Mouse (Mus musculus): ENCODE data around the gene Pbx1. TPM values are rescaled to one million over a fixed set of nuclear protein-coding genes. Genes with fewer than 3 reads are reported as not detected.

Pbx1 gene
- polyA plus RNA-seq, 1 experiment = 11.0 TPM

DNA sequence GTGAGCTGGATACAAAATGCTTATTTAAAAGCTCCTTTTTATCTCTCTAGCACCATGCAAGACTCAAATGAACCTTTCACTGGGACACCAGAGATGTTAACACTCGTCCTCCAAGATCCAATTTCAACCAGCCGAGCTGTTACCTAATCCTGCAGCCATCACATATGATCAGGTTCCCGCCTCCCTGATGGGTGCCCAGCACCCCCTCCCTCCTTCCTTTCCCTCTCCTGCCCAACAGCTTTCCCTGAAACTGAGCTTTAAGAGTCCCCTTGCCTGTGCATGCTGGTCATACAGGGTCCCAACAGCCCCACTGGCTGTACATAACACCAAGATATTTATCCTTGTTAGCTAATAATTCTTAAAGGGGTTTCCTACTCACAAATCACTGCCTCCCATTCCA, 218.5 kb downstream of the Pbx1 start:
- TF ChIP-seq POLR2A (IDR thresholded peaks at IDR 0.05; ENCODE audit: low read depth, low read length) (no peak), CTCF (IDR thresholded peaks at IDR 0.05; ENCODE audit: extremely low read depth, insufficient read length, insufficient replicate concordance, low read depth, low read length) (no peak)
- WGBS = 72% methylated on average over 3 of the region's 3 CpGs
- Histone ChIP-seq H3K36me3 (ENCODE audit: control insufficient read depth, insufficient read depth, low read length) (peaks cover 3% of the 10 kb centered on the region; the same call in 1 of the 2 replicates), H3K27ac (ENCODE audit: insufficient read depth, low read depth, low read length) (no peak overlapping the region), H3K4me1 (ENCODE audit: control insufficient read depth, insufficient read depth, insufficient read length, low read length) (no peaks in the 10 kb centered on the region), H3K4me3 (ENCODE audit: low read depth, low read length) (no peak overlapping the region), H3K27me3 (ENCODE audit: control insufficient read depth, insufficient read depth, low read length) (no peaks in the 10 kb centered on the region)

DNA sequence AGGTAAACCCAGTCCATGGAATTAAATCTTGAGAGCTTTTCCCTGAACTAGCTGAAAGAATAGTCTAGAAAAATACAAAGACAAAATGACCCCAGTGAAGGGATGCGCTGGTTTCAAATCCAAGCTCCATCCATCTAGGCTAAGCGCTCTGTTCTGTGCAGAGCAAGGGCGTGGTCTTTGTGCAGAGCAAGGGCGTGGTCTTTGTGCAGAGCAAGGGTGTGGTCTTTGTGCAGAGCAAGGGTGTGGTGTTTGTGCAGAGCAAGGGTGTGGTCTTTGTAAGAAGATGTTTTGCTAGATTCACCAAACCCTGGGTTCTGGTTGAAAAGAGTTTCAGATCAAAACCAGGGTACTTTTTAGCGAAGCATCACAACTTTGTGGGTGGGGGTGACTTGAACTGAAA, 221.7 kb downstream of the Pbx1 start:
- TF ChIP-seq CTCF (IDR thresholded peaks at IDR 0.05; ENCODE audit: extremely low read depth, insufficient read length, insufficient replicate concordance, low read depth, low read length) (no peak), POLR2A (IDR thresholded peaks at IDR 0.05; ENCODE audit: low read depth, low read length) (no peak)
- 95% methylated on average over 5 of the region's 5 CpGs for WGBS

DNA sequence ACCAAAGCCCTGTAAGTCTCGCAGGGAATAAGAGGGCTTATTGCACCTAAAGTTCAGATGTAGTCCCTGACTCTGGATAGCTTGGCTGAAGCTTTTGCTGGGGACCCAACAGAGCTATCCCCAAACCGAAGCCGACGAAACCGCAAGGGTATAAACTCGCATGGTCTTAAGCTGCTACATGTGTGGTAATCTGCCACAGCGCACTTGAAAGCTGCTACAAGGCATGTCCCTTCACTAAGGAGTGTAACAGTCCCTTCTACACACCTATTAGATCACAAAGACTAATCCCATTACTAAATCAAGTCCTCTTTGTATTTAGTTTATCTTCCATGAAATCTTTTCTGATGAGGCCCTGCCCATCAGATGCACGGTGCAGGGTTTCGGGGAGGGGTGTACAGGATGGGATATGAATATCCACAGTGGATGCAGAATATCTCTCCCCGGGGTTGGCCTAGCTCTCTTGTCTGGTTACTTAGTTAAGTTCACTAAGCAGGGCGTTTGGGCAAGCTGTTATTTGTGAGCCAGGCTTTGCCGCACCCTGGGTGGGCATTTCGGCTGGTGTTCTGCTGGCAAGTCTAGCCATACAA, 231.4 kb downstream of the Pbx1 start:
- no peak for TF ChIP-seq CTCF (IDR thresholded peaks at IDR 0.05; ENCODE audit: extremely low read depth, insufficient read length, insufficient replicate concordance, low read depth, low read length)
- no peak for TF ChIP-seq POLR2A (IDR thresholded peaks at IDR 0.05; ENCODE audit: low read depth, low read length)
- Histone ChIP-seq H3K4me3 (ENCODE audit: low read depth, low read length) (no peak overlapping the region), H3K27me3 (ENCODE audit: control insufficient read depth, insufficient read depth, low read length) (no peaks in the 10 kb centered on the region), H3K36me3 (ENCODE audit: control insufficient read depth, insufficient read depth, low read length) (peaks cover 14% of the 10 kb centered on the region), H3K4me1 (ENCODE audit: control insufficient read depth, insufficient read depth, insufficient read length, low read length) (no peaks in the 10 kb centered on the region), H3K27ac (ENCODE audit: insufficient read depth, low read depth, low read length) (no peak overlapping the region)
- 95% methylated on average over 13 of the region's 13 CpGs for WGBS

More for the DNA sequence above, 221.7 kb downstream of the Pbx1 start:
- Histone ChIP-seq H3K36me3 (ENCODE audit: control insufficient read depth, insufficient read depth, low read length) (peaks cover 5% of the 10 kb centered on the region; the same call in 1 of the 2 replicates), H3K4me1 (ENCODE audit: control insufficient read depth, insufficient read depth, insufficient read length, low read length) (no peaks in the 10 kb centered on the region), H3K27me3 (ENCODE audit: control insufficient read depth, insufficient read depth, low read length) (no peaks in the 10 kb centered on the region), H3K27ac (ENCODE audit: insufficient read depth, low read depth, low read length) (no peak overlapping the region), H3K4me3 (ENCODE audit: low read depth, low read length) (no peak overlapping the region)

DNA sequence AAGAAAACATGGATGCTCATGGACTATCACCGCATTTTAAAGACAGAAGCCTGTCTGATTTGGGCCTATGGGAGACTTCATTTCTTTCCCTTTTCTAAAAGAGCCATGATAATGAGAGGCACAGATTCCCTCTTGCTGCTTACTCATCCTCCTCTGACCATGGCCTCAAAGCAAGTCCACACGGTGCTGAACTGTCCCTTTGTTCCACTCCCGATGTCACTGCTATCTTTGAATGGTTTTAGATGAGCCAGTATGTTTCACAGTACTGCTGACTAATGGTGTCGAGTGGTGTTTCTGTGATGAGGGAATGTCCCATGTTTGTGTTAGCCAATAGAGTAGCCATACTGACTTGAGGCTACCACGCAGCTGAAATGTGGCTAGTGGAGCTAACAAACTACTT, 233.8 kb downstream of the Pbx1 start:
- Histone ChIP-seq H3K27ac (ENCODE audit: insufficient read depth, low read depth, low read length) (no peak overlapping the region), H3K36me3 (ENCODE audit: control insufficient read depth, insufficient read depth, low read length) (peaks cover 20% of the 10 kb centered on the region), H3K4me3 (ENCODE audit: low read depth, low read length) (no peak overlapping the region), H3K4me1 (ENCODE audit: control insufficient read depth, insufficient read depth, insufficient read length, low read length) (no peaks in the 10 kb centered on the region), H3K27me3 (ENCODE audit: control insufficient read depth, insufficient read depth, low read length) (no peaks in the 10 kb centered on the region)
- TF ChIP-seq POLR2A (IDR thresholded peaks at IDR 0.05; ENCODE audit: low read depth, low read length) (no peak), CTCF (IDR thresholded peaks at IDR 0.05; ENCODE audit: extremely low read depth, insufficient read length, insufficient replicate concordance, low read depth, low read length) (no peak)
- 91% methylated on average over 5 of the region's 5 CpGs for WGBS

DNA sequence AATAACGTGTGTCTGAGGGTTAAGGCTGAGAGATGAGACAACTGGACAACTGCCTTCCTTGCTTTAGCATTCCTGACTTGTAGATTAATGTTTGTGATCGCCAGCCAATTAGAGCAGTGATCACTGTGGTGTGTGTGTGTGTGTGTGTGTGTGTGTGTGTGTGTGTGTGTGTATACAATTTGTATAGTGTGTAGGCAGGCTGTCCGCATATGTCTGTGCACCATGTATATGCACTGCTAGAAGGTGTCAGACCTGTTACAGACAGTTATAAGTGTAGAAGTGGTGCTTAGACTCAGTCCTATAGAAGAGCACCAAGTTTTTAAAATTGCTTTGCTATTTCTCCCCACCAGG, 234.2 kb downstream of the Pbx1 start:
- Histone ChIP-seq H3K4me3 (ENCODE audit: low read depth, low read length) (no peak overlapping the region), H3K4me1 (ENCODE audit: control insufficient read depth, insufficient read depth, insufficient read length, low read length) (no peaks in the 10 kb centered on the region), H3K27me3 (ENCODE audit: control insufficient read depth, insufficient read depth, low read length) (no peaks in the 10 kb centered on the region), H3K36me3 (ENCODE audit: control insufficient read depth, insufficient read depth, low read length) (peaks cover 16% of the 10 kb centered on the region), H3K27ac (ENCODE audit: insufficient read depth, low read depth, low read length) (no peak overlapping the region)
- TF ChIP-seq CTCF (IDR thresholded peaks at IDR 0.05; ENCODE audit: extremely low read depth, insufficient read length, insufficient replicate concordance, low read depth, low read length) = no peak
- no peak for TF ChIP-seq POLR2A (IDR thresholded peaks at IDR 0.05; ENCODE audit: low read depth, low read length)
- WGBS = 83% methylated on average over 3 of the region's 3 CpGs

DNA sequence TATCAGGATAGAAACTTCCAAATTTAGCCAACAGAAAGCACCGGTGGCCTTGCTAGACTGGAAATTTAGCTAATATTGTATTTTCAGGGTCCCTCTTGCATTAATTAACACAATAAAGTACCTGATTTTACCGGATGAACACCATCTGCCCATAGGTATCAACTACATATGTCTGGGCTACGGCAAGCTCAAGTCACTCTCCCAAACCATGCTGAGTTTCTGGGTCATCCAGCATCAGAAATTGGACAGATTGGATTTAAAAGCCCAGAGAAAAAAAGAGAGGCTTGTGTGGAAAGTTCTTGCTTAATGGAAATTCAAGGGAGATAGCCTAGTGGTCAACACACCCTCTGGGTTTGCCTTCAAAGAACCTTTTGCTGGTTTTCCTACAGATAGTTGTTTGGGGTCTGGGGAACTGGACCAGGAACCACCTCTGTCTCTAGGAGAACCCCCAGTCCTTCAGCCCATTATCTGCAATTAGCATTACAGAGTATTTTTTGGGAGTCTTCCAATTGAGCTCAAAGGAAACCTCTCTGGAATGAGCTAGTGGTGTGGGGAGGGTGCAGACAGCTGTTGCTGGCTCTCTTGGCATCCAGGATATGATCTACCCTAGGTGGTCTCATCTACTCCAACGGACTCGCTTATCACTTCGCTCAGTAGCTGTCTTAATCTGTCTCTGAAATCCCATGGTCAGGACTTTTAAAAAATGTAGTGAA, 234.7 kb downstream of the Pbx1 start:
- no peak for TF ChIP-seq CTCF (IDR thresholded peaks at IDR 0.05; ENCODE audit: extremely low read depth, insufficient read length, insufficient replicate concordance, low read depth, low read length)
- no peak for TF ChIP-seq POLR2A (IDR thresholded peaks at IDR 0.05; ENCODE audit: low read depth, low read length)
- peaks cover 14% of the 10 kb centered on the region for H3K36me3 ChIP-seq (ENCODE audit: control insufficient read depth, insufficient read depth, low read length)
- 87% methylated on average over 6 of the region's 6 CpGs for WGBS
- H3K27me3 ChIP-seq (ENCODE audit: control insufficient read depth, insufficient read depth, low read length) = no peaks in the 10 kb centered on the region
- H3K4me1 ChIP-seq (ENCODE audit: control insufficient read depth, insufficient read depth, insufficient read length, low read length) = no peaks in the 10 kb centered on the region
- H3K27ac ChIP-seq (ENCODE audit: insufficient read depth, low read depth, low read length) = no peak overlapping the region
- H3K4me3 ChIP-seq (ENCODE audit: low read depth, low read length) = no peak overlapping the region

DNA sequence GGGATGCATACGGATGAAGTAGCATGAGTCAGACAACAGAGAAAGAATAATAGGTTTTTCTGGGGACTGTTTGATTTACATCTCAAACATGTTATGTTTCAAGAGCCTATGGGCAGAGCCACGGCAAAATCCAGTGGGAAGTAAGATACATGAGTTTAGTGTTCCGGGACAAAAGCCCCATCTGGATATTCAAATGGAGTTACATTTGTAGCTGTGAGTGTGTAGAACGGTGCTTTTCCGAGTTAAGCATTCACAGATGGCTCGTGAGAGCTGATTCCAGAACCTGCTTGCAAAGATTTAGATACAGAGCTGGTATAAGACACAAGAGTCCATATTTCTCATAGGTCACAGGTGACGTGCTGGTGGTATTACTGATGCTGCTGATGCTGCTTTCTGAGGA, 238.7 kb downstream of the Pbx1 start:
- H3K4me1 ChIP-seq (ENCODE audit: control insufficient read depth, insufficient read depth, insufficient read length, low read length) = no peaks in the 10 kb centered on the region
- no peak overlapping the region for H3K27ac ChIP-seq (ENCODE audit: insufficient read depth, low read depth, low read length)
- H3K4me3 ChIP-seq (ENCODE audit: low read depth, low read length) = no peak overlapping the region
- no peaks in the 10 kb centered on the region for H3K27me3 ChIP-seq (ENCODE audit: control insufficient read depth, insufficient read depth, low read length)
- TF ChIP-seq POLR2A (IDR thresholded peaks at IDR 0.05; ENCODE audit: low read depth, low read length) = no peak
- no peak for TF ChIP-seq CTCF (IDR thresholded peaks at IDR 0.05; ENCODE audit: extremely low read depth, insufficient read length, insufficient replicate concordance, low read depth, low read length)
- H3K36me3 ChIP-seq (ENCODE audit: control insufficient read depth, insufficient read depth, low read length) = peaks cover 11% of the 10 kb centered on the region
- 91% methylated on average over 7 of the region's 7 CpGs for WGBS

Measured in small intestine, adult 2 months (tissue).